Mouse (Mus musculus) 3134 (cell line): Measurements from ENCODE around the gene Sytl4.

ENCODE experiments used
- DNase-seq: peaks from one replicate; pipeline ENCODE4 v3.0.0-alpha.2; 2011; ENCODE audit warnings: low spot score; ENCODE audit not compliant: insufficient read length; ENCODE audit errors: extremely low read depth

Gene Sytl4

DNA sequence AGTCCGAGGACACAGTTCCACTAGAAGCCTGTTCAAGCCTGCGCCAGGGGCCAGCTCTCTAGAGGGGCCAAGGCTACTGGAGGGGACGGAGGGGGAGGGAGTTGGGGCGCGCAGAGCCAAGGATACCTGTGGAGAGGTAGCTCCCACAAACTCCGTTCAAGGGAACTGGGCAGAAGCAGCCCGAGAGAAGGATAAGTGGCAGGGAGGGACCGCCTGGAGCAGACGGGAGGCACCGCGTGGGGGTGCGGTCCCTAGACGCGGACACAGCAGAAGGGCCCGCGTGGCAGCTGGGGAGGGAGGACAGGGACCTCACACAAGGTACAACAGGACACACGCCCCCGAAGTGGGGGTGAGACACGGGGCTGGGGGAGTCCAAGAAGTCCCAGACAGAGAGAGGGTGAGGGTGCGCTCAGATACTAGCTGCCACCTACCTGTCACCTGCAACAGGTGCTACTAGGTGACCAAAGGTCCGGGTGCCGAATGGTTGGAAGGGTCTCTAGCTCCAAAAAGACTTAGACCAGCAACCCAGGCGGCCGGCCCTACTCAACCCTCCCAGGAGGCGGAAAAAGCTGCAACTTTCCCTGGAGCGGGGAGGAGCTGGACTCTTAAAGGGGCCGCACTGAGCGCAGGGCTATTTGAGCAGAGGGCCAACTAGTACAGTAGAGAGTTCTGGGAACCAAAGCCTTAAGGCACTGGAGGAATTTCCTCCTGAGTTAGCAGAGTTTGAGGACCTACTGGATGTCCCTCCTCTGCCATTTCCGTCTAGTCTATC, at the start of gene Sytl4:
Gene Sytl4 (minus strand): TSS at position 582 of the 772 bp plus-strand sequence.
- DNase-seq = no peak

DNA sequence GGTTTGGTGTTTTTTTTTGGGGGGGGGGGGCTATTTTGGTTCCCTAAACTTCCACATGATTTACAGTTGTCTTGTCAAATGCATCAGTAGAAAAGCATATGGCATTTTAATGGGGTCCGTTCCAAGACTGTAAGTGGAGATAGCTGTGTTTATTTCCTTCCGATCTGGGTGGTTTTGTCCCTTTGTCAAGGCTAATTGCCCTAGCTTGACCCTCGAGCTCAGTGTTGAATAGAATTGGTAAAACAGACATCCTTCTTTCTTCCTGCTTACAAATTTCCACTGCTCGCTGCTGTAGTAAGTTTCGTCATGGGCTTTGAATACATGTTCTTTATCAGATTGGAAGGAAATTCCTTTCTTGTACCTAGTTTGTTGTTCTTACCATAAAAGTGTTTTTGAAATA, 39.1 kb upstream of the Sytl4 start:
- DNase-seq = no peak

DNA sequence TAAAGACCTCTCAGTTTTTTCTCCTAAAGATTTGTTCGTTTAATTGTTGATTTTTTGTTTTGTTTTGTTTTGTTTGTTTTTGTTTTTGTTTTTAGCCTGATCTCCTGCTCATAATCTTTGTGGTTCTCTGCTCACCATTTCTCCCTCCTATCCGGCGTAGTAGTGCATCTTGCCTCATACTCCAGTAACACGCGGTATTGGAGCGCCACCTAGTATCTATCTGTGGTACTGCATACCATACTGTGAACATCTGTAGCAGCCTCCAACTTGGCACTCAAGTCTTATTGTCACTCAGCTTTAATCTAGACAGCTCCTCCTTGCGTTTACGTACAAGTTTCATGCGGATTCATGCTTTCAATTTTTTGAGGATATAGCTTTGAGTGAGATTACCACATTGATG, 37.4 kb upstream of the Sytl4 start:
- DNase-seq = peak; percentile 1

DNA sequence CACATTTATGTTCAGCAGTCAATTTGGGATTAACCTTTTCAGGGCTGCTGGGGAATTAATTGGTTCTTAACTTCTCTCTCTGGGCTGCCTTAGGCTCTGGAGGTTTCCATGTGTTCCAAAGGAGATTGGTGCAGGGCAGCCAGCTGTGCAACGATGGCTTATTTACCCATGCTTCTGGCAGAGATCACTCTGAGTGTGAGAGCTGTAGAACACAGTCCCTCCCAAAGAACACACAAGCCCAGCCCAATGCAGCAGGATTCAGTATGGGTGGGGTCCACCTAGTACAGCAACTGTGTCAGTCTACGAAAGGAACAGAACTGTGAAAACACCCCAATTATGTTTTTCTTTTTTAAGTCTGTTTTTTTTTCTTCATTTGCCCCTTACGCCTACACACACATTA, 14.3 kb upstream of the Sytl4 start:
- no peak for DNase-seq

DNA sequence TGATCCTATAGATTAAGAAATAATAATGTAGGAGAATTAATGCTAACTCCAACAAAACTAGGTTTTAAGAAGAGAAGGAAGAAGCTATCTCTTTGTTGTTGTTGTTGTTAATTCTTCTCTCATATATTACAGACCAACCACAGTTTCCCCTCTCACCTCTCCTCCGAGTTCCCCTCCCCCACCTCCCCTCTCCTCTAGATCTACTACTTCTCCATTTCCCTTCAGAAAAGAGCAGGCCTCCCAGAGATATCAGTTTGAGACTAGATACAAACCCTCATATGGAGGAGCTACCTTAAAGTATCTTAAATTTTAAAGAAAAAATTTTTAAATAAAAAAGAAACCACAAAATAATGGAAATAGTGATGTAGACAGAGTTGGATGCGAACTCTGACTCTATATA, 17.0 kb downstream of the Sytl4 start:
- DNase-seq = no peak

DNA sequence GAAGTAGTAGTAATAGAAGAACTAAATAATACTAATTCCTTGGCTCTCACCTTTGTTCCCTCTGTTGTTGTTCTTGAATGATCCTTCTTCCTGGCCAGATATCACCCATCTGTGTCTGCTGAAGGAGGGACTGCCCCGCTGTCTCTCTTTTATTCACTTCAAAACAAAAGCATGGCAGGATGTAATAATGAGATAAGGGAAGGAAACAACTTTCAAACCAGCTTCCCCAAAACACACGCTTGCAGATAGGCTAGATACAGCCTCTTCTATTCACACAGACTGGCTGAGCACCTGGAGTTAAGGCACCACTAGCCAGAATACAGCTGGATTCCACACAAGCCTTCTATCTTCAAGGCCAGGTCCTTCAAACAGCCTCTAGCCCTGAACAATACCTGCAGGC, 21.0 kb downstream of the Sytl4 start:
- DNase-seq = no peak

DNA sequence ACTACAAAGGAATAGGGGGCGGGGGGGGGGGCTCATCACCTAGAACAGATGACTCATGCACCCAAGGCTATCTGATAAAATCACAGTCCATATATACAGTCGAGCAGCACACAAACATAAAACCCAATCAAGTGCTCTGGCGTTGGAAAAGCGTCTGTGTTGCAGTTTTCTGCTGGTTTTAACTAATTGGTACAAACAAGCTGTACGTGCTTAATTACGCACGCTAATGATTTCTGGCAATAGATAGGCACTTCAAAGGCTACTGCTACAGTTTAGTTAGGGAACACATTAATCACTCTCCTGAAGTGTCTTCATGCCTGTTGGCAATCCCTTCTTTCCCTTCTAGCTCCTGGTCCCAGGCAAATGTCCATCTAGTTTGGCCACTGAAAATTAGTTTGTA, 27.0 kb downstream of the Sytl4 start:
- no peak for DNase-seq

DNA sequence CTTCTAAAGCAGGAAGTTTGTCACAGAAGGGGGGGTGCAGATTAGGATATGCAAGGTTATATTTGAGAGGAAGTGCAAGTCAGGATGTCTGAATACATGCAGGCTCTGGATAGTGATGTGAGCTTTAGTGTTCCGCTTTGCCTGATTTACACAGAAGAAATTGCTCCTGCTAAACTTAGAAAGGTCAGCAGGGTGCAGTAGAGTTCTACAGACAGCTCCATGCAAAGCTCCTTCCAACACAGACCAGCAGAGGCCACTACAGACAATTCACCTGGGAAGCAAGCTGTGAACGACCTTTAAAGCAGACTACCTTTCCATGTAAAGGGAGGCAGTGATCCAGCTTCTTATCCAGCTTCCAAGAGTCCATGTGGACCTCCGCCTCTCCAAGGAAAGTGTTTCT, 34.2 kb downstream of the Sytl4 start:
- DNase-seq = no peak

DNA sequence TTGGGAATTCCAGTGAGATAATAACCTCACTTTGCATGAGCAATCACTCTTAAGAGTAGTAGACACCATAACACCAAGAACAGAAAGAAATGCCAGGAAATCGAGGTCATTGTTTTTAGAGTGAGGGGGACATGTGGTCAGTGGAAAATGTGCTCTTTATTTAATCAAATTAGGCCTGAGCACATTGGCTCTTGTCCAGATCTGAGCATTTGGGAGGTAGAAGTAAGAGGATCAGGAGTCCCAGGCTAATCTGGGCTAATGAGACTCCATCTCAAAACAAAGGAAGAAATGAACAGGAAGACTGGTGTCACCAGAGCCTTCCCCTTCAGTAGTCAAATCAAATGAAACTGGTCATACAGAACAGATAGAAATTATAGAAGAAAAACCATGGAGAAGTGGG, 42.1 kb downstream of the Sytl4 start:
- no peak for DNase-seq

DNA sequence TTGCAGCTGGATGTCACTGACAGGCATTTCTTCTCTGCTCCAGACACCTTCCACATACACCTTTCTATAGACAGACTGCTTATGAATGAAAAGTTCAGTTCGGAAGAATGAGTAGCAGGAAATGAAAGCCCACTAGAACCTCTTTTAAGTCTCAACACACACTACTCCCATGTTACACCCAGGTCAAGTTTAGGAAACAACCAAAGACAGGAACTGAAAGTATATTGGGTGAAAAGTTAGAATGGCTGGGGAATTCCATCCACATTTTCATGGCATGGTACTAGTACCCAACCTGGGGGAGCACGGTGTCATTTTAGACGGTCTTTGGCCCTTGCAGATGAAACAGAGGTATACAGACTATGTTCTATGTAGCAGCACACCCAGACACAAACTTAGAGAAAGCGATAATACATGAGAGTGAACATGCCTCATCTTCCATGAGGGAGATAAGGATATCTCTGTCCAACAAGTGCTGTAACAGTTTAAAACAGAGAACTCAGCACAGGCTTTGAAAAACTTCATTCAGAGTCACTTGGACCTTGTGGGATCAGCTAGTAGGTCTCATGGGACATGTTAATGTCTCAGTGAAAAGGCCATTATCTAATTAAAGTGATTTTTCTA, 44.9 kb downstream of the Sytl4 start:
- no peak for DNase-seq

DNA sequence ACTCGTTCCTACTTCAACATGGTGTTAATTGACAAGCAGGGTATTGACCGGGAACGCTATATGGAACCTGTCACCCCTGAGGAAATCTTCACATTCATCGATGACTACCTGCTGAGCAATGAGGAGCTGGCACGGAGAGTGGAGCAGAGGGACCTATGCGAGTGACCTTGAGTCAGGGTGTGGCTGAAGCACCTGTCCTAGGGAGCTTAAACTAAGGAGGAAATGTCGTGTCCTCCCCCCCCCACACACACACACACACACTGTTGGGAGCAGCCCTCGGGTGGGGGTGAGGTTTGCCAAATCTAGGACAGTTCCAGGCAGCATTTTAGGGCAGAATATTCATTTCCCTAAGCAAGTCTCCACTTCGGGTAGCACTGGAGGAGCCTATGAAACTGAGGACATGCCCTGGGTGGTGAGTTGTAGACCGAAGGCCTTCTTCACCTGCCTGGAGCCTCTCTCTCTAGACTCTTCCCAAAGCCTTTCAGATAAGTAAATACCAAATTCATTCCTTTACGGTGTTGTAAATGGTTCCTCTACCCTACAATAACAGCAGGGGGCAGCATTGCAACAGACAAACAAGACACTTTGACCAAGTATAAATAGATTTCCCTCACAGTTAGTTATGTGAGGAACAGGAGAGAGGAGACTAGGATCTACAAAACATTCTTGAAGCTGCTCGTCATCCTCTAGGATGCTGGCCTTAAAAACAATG, 50.2 kb downstream of the Sytl4 start:
- DNase-seq = no peak

DNA sequence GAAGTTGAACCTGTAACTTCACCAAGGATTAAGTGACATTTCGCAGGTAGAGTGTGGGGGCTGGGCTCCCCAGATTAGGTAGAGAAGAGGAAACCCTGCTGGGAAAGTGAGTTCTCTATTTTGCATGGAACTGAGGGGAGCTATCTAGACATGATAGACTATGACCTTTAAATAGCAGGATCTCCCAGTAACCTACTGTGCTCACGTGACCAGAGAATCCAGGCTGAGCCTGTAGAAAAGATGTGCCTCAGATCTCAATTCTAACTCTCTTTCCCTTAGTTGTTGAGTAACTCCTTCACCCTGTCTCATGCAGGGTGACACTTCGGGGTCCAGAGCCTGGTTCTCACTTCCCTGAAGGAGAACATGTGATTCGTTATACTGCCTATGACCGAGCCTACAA, 54.9 kb downstream of the Sytl4 start:
- no peak for DNase-seq

DNA sequence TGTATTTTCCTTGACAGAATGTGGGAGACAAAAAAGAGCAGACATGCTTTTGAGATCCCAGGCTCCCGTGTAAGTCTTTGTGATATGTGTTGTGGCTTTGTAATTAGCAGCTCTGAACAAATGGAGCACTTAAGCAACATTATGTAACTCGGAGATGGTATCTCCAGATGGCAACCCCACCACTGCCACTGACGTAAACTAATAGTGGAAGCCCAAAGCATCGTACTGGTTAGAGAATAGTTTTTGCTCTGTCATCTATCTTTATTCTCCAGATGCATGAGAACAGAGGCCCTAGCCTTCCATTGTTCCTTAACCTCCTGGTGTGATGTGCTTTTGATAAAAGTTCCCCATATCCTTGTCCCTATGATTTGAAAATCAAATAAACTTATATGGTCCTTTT, 60.4 kb downstream of the Sytl4 start:
- DNase-seq = no peak

DNA sequence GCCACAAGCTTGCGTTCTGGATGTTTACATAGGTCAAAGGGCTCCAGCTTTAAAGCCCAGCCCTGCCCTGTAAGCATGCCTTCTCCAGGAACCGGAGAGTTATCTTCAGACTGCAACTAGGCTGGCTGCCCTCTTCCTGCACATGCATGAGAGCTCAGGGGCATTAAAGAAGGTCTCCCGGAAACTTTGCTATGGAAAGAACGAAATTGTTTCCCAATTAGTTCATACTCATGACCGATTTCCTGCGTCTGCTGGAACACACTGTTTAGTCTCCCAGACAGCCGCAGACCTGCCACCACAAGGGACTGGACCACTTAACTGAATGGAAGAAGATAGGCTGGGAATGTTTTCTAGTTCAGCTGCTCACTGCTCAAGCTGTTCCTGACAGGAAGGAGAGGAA, 67.4 kb downstream of the Sytl4 start:
- DNase-seq = no peak

DNA sequence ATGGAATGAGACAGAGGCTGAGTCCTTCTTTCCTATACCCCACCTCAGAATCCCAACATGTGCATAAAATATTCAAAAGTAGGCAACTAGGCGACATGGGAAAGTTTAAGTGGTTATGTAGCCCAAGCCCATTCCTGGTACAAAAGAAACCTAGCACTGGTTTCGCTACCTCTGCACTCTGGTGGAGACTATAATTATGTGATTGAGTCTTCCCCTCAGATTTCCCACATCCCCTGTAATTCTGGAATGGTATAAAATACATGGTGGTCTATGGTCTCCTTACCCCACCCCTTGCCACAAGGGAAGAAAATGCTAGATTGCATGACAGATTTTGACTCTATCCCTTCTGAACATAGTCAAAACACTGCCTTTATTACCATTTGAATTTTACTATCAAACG, 68.6 kb downstream of the Sytl4 start:
- no peak for DNase-seq

DNA sequence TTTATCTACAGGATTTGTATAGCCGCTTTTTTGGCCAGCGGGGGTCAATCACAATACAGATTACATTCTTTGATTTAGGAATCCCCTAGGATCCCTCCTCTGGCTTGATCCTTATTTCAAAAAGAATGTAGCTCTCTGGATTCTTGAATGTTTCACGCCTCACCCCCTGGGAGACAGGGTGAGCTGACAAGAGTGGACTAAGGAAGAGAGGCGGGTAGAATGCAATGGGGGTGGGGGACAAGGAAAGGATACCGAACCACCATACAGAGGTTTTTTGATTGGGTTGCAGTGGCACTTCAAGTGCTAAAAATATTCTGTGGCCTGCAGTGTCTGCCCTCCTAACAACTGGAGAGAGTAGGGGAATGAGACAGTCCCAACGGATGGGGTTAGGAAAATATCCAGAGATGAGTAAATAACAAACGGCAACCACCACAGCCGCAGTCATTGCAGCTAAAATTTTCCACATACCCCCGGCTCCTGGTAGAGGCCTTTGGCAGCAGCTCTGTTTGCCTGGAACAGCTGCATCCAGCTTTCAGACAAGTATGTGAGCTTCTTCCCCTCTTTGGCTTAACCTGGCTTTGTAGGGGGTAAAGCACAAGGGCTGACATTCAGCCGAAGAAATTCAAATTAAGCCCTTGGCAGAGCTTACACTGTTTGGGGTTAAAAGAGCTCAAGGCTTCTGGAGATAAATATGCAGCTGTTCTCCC, 70.1 kb downstream of the Sytl4 start:
- DNase-seq = no peak

DNA sequence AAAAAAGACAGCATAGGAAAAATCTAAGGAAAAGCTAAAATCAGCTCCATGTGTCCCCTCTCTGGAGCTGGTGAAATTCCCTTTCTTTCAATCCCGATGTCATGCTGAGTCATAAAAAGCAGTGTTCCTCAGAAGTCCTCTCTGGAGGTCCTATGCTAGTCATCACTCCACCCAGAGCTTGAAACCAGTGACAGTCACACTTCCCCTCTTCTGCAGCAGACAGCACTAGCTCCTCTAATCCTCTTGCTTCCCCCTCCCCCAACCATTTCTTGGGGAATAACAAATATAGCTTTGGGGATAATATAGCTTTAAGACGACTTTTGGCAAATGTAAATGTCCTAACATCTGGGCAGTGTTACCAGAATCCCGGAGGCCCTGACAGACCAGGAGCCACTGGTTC, 73.4 kb downstream of the Sytl4 start, which contains the start of gene Srpx2:
Gene Srpx2 (plus strand): TSS at position 166 of the 400 bp plus-strand sequence.
- DNase-seq = no peak

DNA sequence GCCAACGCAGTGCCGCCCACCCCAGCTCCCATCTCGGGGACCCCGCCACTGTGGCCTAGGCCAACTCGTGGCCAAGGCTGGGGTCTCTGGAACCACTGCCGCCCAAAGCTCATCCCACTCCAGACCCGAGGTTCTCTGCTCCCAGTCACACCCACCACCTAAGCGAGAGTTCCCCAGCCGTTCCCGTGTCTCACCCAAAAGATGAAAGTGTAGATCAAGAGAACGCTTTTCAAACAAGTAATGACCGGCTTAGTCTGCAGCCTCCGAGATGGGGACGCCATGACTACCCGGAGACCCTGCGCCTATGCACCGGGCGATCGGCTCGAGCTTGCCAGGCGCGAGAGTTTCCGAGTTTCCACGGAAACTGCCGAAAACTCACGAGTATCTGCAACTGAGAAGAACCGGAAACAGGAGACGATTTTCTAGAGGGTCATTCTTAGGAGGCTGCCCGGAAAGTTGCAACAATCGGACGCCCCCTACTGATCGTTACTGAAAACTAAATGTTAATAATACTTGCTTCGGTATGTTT, 83.5 kb downstream of the Sytl4 start, which contains the start of gene Tspan6:
Gene Tspan6 (minus strand): TSS at position 416 of the 529 bp plus-strand sequence.
- peak; percentile 60 for DNase-seq

DNA sequence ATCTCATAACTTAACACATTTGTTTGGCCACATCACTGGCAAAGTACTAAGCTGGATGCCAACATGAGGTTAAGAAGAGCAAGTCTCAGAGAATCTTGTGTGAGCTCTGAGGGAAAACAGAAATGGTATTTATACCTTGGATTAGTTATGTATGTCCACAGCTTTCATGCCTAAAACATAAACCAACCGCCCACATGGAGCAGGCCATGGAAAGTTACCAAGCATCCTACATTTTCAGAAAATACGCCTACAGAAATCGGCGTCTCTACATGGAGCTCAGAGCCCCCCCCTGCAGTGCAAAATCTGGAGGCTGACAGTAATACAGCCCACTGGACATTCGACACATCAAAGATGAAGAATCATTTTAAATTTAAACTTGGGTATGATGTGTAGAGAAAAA, 93.5 kb downstream of the Sytl4 start:
- DNase-seq = no peak

DNA sequence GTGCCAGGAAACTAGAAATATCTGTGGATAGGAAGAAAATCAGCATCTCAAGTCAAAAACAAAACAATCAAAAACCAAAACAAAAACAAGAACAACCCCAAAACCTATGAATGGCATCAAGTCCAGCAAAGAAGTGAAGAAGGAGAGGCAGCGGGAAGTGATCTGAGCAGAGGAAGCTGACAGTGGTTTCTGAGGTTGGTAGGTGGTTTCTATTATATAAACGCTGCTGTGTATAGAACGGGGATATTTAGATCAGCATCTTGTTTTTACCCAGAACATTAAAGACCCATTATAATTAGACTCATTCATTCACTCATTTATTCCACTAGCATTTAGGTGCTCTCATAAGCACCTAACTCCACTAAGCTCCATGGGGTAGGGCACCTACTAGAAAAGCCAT, 94.3 kb downstream of the Sytl4 start:
- DNase-seq = no peak
